Mouse (Mus musculus) intestine, embryonic 14.5 days (tissue): ENCODE data around the gene Fasn. TPM values are rescaled to one million over a fixed set of nuclear protein-coding genes. Genes with fewer than 3 reads are reported as not detected.
"Not testable (repeated sequence)": the region's sequence is repeated elsewhere in the genome, so short reads cannot be mapped to it uniquely, and the experiment has no call there.

Experiments used
- ATAC-seq: fragments of 200-750 bp; cut with Nextera tagmentation; replicated peaks from 2 replicates; pipeline ENCODE4 v1.8.0; 2017; ENCODE audit warnings: low read depth, moderate number of reproducible peaks, moderate TSS enrichment, moderate library complexity; ENCODE audit not compliant: low FRiP score, low TSS enrichment
- DNase-seq: peaks from one replicate; pipeline ENCODE4 v3.0.0-alpha.2; 2018; ENCODE audit warnings: low spot score
- H3K27ac ChIP-seq: fragments of 300-500 bp; sonication (generic); 2 replicates; pipeline ENCODE4 v1.5.1; 2014; ENCODE audit warnings: low read depth, mild to moderate bottlenecking, control low read depth
- H3K27me3 ChIP-seq: fragments of 300-500 bp; sonication (generic); replicated peaks from 2 replicates; pipeline ENCODE4 v1.6.1; 2014; ENCODE audit warnings: low read length, control low read depth; ENCODE audit not compliant: control insufficient read depth, insufficient read depth
- H3K36me3 ChIP-seq: fragments of 300-500 bp; sonication (generic); 2 replicates; pipeline ENCODE4 v1.6.1; 2014; ENCODE audit warnings: low read length, control low read depth; ENCODE audit not compliant: control insufficient read depth, insufficient read depth
- H3K4me1 ChIP-seq: fragments of 300-500 bp; sonication (generic); replicated peaks from 2 replicates; pipeline ENCODE4 v1.6.1; 2014; ENCODE audit warnings: low read length, control low read depth, mixed read lengths; ENCODE audit not compliant: control insufficient read depth, insufficient read depth
- H3K4me2 ChIP-seq: fragments of 300-500 bp; sonication (generic); 2 replicates; pipeline ENCODE4 v1.6.1; 2014; ENCODE audit warnings: low read length
- H3K4me3 ChIP-seq: fragments of 300-500 bp; sonication (generic); 2 replicates; pipeline ENCODE4 v1.5.1; 2014; ENCODE audit warnings: low read depth, low read length, control low read depth, mixed read lengths
- H3K9ac ChIP-seq: fragments of 300-500 bp; sonication (generic); 2 replicates; pipeline ENCODE4 v1.6.1; 2014; ENCODE audit warnings: mild to moderate bottlenecking, low read length
- H3K9me3 ChIP-seq: fragments of 300-500 bp; sonication (generic); 2 replicates; pipeline ENCODE4 v1.6.1; 2016; ENCODE audit warnings: low read length, control low read depth; ENCODE audit not compliant: control insufficient read depth
- WGBS: fragments of 180-500 bp; shearing (Covaris S2); extraction: QIAGEN DNeasy Blood & Tissue Kit; methylation state at CpG from one replicate; pipeline ENCODE4 v1.1.7; 2014; 5-methylcytosine and 5-hydroxymethylcytosine counted together
- polyA plus RNA-seq: library from polyadenylated mRNA; unstranded; fragments of >200 nt; fragmentation: Nextera tagmentation; extraction: Ambion mirVana; gene quantifications from 2 replicates; pipeline ENCODE4 v1.2.1, GENCODE M21; 2014

Fasn gene
- polyA plus RNA-seq: 106 and 115 TPM in 2 replicates

DNA sequence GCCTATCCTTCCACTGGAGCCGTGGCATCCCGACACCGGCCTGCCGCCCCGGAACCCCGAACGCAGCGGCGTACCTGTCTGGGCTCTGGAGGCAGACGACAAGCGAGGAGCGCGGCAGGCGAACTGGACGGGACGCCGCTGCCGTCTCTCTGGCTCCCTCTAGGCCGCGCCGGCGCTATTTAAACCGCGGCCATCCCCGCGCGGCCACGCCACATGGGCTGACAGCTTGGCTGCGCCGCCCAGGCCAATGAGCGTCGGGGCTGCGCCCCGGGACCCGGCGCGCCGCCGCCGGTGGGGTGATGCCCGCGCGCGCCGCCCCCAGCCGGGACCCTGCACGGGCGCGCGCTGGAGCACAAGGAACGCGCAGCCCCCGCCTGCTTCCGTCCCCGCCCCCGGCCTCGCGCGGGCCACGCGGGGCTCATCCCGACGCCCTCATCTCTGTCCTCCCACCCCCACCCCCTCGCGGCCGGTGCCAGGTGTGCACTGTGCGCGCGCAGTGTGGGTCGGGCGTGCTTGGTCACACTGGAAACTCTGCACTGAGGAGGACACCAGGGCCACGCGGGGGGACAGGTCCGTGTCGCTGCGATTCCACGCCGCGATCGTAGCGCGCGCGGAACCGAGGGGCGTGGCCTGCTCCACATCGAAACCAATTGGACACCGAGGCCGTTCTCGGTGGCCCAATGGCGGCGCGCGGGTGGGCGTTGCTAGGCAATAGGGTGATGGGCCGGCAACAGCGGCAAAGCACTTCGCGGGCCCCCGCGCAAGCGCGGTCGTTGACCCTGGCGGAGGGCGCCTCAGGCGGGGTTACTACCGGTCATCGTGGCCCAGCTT is at the start of gene Fasn:
Gene Fasn, minus strand, starts transcription at position 592 of the 831 bp plus-strand sequence.
- H3K9ac ChIP-seq: peak within 1 kb of the TSS; percentile 86
- H3K4me3 ChIP-seq: peak within 1 kb of the TSS; percentile 89
- peaks cover 27% of the 10 kb centered on the region for H3K4me1 ChIP-seq
- peak within 1 kb of the TSS; percentile 98 for H3K27ac ChIP-seq
- WGBS: under 1% methylated on average over 105 of the region's 109 CpGs
- H3K9me3 ChIP-seq: no peaks in the 10 kb centered on the region
- H3K36me3 ChIP-seq: peaks cover 32% of the 10 kb centered on the region
- ATAC-seq (peak; percentile 92), DNase-seq (peak; percentile 98)
- H3K27me3 ChIP-seq: no peaks in the 10 kb centered on the region
- peak within 1 kb of the TSS; percentile 98 for H3K4me2 ChIP-seq

DNA sequence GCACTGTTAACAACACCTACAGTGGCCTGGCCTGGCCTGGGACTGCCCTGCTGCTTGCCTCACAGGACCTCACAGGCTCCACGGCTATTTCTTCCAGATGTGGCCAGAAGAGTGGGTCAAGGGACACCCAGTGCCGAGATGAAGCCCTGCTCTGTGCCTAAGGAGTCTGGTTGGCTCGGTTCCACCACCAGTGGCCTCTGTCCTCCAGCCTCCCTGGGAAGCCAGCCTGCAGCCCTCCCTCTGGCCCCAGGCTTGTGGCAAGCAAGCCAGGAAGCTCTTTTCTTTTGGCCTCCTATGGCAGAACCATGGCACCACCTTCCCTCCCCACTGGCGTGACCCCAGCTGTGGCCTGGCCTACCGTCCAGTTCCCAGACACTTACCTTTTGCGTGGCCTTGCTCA is 48.9 kb upstream of the Fasn start:
- ATAC-seq (no peak), DNase-seq (no peak)
- Histone ChIP-seq H3K4me2 (no peak overlapping the region), H3K9me3 (no peaks in the 10 kb centered on the region), H3K36me3 (peaks cover 12% of the 10 kb centered on the region; the same call in 1 of the 2 replicates), H3K27ac (no peak overlapping the region), H3K27me3 (no peaks in the 10 kb centered on the region), H3K4me1 (no peaks in the 10 kb centered on the region), H3K9ac (no peak overlapping the region), H3K4me3 (no peak overlapping the region)
- 84% methylated on average over 6 of the region's 6 CpGs for whole genome bisulfite sequencing

DNA sequence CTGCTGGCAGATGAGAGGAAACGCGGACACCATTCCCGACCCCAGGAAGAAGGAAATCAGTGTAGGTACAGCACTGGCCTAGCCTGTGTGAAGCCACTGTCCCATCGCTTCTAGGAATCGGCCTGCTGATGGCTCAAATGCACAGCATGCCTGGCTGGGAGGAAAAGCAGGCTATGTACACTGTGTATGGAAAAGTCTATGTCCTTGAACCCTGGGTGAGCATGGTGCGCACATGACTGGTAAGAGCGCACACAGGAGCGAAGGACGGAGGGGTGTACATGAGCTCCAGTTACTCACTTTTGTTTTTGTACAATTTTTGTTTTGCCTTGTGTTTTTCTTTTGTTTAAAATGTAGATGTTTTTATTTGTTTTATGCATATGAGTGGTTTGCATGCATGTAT is 47.2 kb upstream of the Fasn start:
- no peaks in the 10 kb centered on the region for H3K27me3 ChIP-seq
- DNase-seq (no peak), ATAC-seq (no peak)
- H3K9ac ChIP-seq: no peak overlapping the region
- H3K27ac ChIP-seq: no peak overlapping the region
- no peak overlapping the region for H3K4me2 ChIP-seq
- H3K4me1 ChIP-seq: no peaks in the 10 kb centered on the region
- H3K4me3 ChIP-seq: no peak overlapping the region
- peaks cover 4% of the 10 kb centered on the region; the same call in 1 of the 2 replicates for H3K36me3 ChIP-seq
- no peaks in the 10 kb centered on the region for H3K9me3 ChIP-seq
- 91% methylated on average over 9 of the region's 9 CpGs for WGBS

GRCm38 (mm10) chr11:120865816-120866215 is 41.5 kb upstream of the Fasn start:
- Histone ChIP-seq H3K36me3 (peaks cover 4% of the 10 kb centered on the region; the same call in 1 of the 2 replicates), H3K9ac (no peak overlapping the region), H3K4me3 (no peak overlapping the region), H3K27ac (no peak overlapping the region), H3K4me2 (no peak overlapping the region), H3K4me1 (no peaks in the 10 kb centered on the region), H3K9me3 (no peaks in the 10 kb centered on the region), H3K27me3 (no peaks in the 10 kb centered on the region)
- ATAC-seq: no peak
- no peak for DNase-seq
- 98% methylated on average over 1 of the region's 1 CpGs for WGBS

GRCm38 (mm10) chr11:120862819-120863218 is 38.5 kb upstream of the Fasn start:
- Histone ChIP-seq H3K4me2 (no peak overlapping the region), H3K9me3 (no peaks in the 10 kb centered on the region), H3K27ac (no peak overlapping the region), H3K4me1 (no peaks in the 10 kb centered on the region), H3K9ac (no peak overlapping the region), H3K4me3 (no peak overlapping the region), H3K27me3 (no peaks in the 10 kb centered on the region), H3K36me3 (peaks cover 18% of the 10 kb centered on the region)
- ATAC-seq (no peak), DNase-seq (no peak)
- WGBS: 74% methylated on average over 10 of the region's 10 CpGs

DNA sequence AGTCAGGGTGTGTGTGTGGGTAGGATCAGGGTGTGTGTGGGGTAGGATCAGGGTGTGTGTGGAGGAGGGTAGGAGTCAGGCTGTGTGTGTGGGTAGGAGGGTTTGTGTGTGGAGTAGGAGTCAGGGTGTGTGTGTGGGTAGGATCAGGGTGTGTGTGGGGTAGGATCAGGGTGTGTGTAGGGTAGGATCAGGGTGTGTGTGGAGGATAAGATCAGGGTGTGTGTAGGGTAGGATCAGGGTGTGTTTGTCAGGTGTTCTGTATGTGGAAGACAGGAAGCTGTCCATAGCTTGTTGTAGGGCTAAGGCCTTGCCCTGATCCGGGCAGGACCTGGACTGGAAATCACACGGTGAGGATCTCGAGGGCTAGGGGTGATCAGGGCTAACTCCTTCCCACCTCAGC is 31.6 kb upstream of the Fasn start:
- not testable (repeated sequence) for H3K4me3 ChIP-seq, ATAC-seq, H3K27me3 ChIP-seq, DNase-seq, H3K27ac ChIP-seq, H3K4me1 ChIP-seq, H3K9ac ChIP-seq, H3K4me2 ChIP-seq, H3K9me3 ChIP-seq
- 95% methylated on average over 3 of the region's 3 CpGs for WGBS
- H3K36me3 ChIP-seq: peaks cover 18% of the 10 kb centered on the region

- Histone ChIP-seq H3K27me3 (no peaks in the 10 kb centered on the region), H3K27ac (no peak overlapping the region), H3K36me3 (peaks cover 6% of the 10 kb centered on the region; the same call in 1 of the 2 replicates), H3K9ac (no peak overlapping the region), H3K4me2 (no peak overlapping the region), H3K9me3 (no peaks in the 10 kb centered on the region), H3K4me3 (no peak overlapping the region), H3K4me1 (no peaks in the 10 kb centered on the region)
- 68% methylated on average over 4 of the region's 4 CpGs for WGBS
- no peak for DNase-seq
- ATAC-seq: 0 out of 2 replicates have a peak, but pooled peaks have one; percentile 12
Observed at GRCm38 (mm10) chr11:120853788-120854187, 29.4 kb upstream of the Fasn start.

DNA sequence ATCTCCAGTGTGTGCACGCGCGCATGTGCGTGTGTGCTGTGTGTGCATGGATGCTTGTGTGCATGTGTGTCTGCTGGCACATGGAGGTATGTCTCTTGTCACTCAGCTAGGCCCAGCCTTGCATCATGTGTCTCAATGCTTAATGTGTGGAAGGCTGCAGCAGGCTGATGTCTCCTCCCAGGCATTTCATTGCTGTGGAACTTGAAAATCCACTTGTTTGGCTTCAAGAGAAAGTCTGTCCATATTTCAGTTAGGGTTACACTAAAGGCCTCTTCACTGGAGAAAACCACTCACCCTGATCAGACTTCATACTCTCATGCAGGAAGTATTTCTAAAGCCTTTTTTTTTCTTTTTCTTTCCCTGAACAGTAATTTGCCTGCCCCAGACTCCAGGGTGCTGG is 28.8 kb upstream of the Fasn start:
- Histone ChIP-seq H3K27ac (no peak overlapping the region), H3K36me3 (peaks cover under 1% of the 10 kb centered on the region; the same call in 1 of the 2 replicates), H3K9me3 (no peaks in the 10 kb centered on the region), H3K4me2 (no peak overlapping the region), H3K4me1 (no peaks in the 10 kb centered on the region), H3K9ac (no peak overlapping the region), H3K4me3 (no peak overlapping the region), H3K27me3 (no peaks in the 10 kb centered on the region)
- DNase-seq (no peak), ATAC-seq (no peak)
- 97% methylated on average over 4 of the region's 4 CpGs for WGBS
